Mouse (Mus musculus): ENCODE measurements around the gene Myo7a.

DNA sequence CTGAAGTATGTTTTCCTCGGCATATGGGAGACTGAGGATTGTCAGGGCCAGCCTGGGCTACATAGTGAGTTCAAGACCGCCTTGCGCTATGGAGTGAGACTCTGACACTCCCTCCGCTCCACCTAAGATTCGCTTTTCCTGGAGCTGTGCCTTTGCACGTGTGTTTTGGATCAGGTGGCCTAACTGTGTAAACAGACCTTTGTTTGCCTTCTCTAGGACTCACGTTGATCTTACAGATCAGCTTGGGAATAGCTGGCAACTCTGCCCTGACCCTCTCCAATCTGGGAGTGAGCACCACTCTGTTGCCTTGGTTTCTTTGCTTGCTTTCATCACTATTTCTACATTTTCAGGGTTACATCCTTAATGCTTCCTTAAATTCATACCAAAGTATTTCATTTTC, 116.7 kb downstream of the Myo7a start:
- no peak for TF ChIP-seq POLR2A (IDR thresholded peaks at IDR 0.05; ENCODE audit: control insufficient read depth, low read depth, low read length)
- TF ChIP-seq CTCF (IDR thresholded peaks at IDR 0.05; ENCODE audit: control insufficient read depth, insufficient read depth, insufficient replicate concordance, low read depth, low read length) = no peak
